Mouse (Mus musculus) embryonic facial prominence, embryonic 10.5 days (tissue): ENCODE results near the gene Car3. TPM values are rescaled to one million over a fixed set of nuclear protein-coding genes. Genes with fewer than 3 reads are reported as not detected.

ENCODE experiments used
- DNase-seq: peaks from one replicate; pipeline ENCODE4 v3.0.0-alpha.2; 2017; ENCODE audit warnings: low spot score
- H3K27ac ChIP-seq: fragments of 300-500 bp; sonication (generic); replicated peaks from 2 replicates; pipeline ENCODE4 v1.5.1; 2016; ENCODE audit warnings: mild to moderate bottlenecking
- H3K27me3 ChIP-seq: fragments of 300-500 bp; sonication (generic); replicated peaks from 2 replicates; pipeline ENCODE4 v1.6.1; 2016; ENCODE audit warnings: low read depth, mild to moderate bottlenecking; ENCODE audit not compliant: poor library complexity, severe bottlenecking
- H3K36me3 ChIP-seq: fragments of 300-500 bp; sonication (generic); replicated peaks from 2 replicates; pipeline ENCODE4 v1.6.1; 2016; ENCODE audit warnings: mild to moderate bottlenecking, moderate library complexity
- H3K4me1 ChIP-seq: fragments of 300-500 bp; sonication (generic); 2 replicates; pipeline ENCODE4 v1.6.1; 2016
- H3K4me3 ChIP-seq: fragments of 300-500 bp; sonication (generic); 2 replicates; pipeline ENCODE4 v1.5.1; 2016; ENCODE audit warnings: mild to moderate bottlenecking, moderate library complexity
- H3K9me3 ChIP-seq: fragments of 300-500 bp; sonication (generic); 2 replicates; pipeline ENCODE4 v1.6.1; 2016; ENCODE audit warnings: mild to moderate bottlenecking
- WGBS: fragments of 180-500 bp; shearing (Covaris S2); methylation state at CpG from one replicate; pipeline ENCODE4 v1.1.7; 2016; 5-methylcytosine and 5-hydroxymethylcytosine counted together
- polyA plus RNA-seq: library from polyadenylated mRNA; unstranded; fragments of >200 nt; fragmentation: Nextera tagmentation; extraction: Ambion mirVana; gene quantifications from 2 replicates; pipeline ENCODE4 v1.2.1, GENCODE M21; 2016

Gene Car3
- polyA plus RNA-seq, 1 experiment from 2014 or later: 1.7 TPM

GRCm38 (mm10) chr3:14879293-14879692, 16.0 kb downstream of the Car3 start:
- Histone ChIP-seq H3K9me3 (no peaks in the 10 kb centered on the region), H3K27me3 (no peaks in the 10 kb centered on the region), H3K4me1 (peaks cover 4% of the 10 kb centered on the region; the same call in 1 of the 2 replicates), H3K27ac (no peak overlapping the region), H3K36me3 (no peaks in the 10 kb centered on the region), H3K4me3 (no peak overlapping the region)
- WGBS: 83% methylated on average over 3 of the region's 3 CpGs
- DNase-seq: no peak

- no peaks in the 10 kb centered on the region for H3K36me3 ChIP-seq
- H3K27ac ChIP-seq: no peak overlapping the region
- H3K9me3 ChIP-seq: no peaks in the 10 kb centered on the region
- H3K27me3 ChIP-seq: no peaks in the 10 kb centered on the region
- no peak for DNase-seq
- H3K4me3 ChIP-seq: no peak overlapping the region
- peaks cover 4% of the 10 kb centered on the region; the same call in 1 of the 2 replicates for H3K4me1 ChIP-seq
- WGBS: 65% methylated on average over 2 of the region's 2 CpGs
Observed at GRCm38 (mm10) chr3:14880277-14880676, 17.0 kb downstream of the Car3 start.

- no peak for DNase-seq
- H3K4me3 ChIP-seq: no peak overlapping the region
- no peak overlapping the region for H3K27ac ChIP-seq
- H3K27me3 ChIP-seq: peaks cover 6% of the 10 kb centered on the region
- H3K9me3 ChIP-seq: no peaks in the 10 kb centered on the region
- H3K4me1 ChIP-seq: peaks cover 4% of the 10 kb centered on the region; the same call in 1 of the 2 replicates
- H3K36me3 ChIP-seq: no peaks in the 10 kb centered on the region
Observed at GRCm38 (mm10) chr3:14882005-14882404, 18.7 kb downstream of the Car3 start.

- H3K36me3 ChIP-seq: no peaks in the 10 kb centered on the region
- no peak overlapping the region for H3K27ac ChIP-seq
- H3K9me3 ChIP-seq: no peaks in the 10 kb centered on the region
- H3K27me3 ChIP-seq: peaks cover 14% of the 10 kb centered on the region
- WGBS: 75% methylated on average over 3 of the region's 3 CpGs
- H3K4me1 ChIP-seq: peaks cover 4% of the 10 kb centered on the region; the same call in 1 of the 2 replicates
- DNase-seq: no peak
- H3K4me3 ChIP-seq: no peak overlapping the region
Observed at GRCm38 (mm10) chr3:14882756-14883155, 19.4 kb downstream of the Car3 start.

- no peak for DNase-seq
- Histone ChIP-seq H3K4me1 (peaks cover 7% of the 10 kb centered on the region; the same call in 1 of the 2 replicates), H3K9me3 (no peaks in the 10 kb centered on the region), H3K27me3 (peaks cover 18% of the 10 kb centered on the region), H3K27ac (no peak overlapping the region), H3K36me3 (no peaks in the 10 kb centered on the region), H3K4me3 (no peak overlapping the region)
Observed at GRCm38 (mm10) chr3:14884826-14885225, 21.5 kb downstream of the Car3 start.

GRCm38 (mm10) chr3:14886102-14887098, 23.1 kb downstream of the Car3 start, which contains the start of gene Car2:
Car2 (plus strand) TSS chr3:14886273.
- peak; percentile 81 for DNase-seq
- Histone ChIP-seq H3K9me3 (no peaks in the 10 kb centered on the region), H3K36me3 (no peaks in the 10 kb centered on the region), H3K27ac (peak within 1 kb of the TSS; percentile 86), H3K27me3 (peaks cover 18% of the 10 kb centered on the region), H3K4me1 (peaks cover 7% of the 10 kb centered on the region; the same call in 1 of the 2 replicates), H3K4me3 (peak within 1 kb of the TSS; percentile 79)
- WGBS: under 1% methylated on average over 95 of the region's 95 CpGs

GRCm38 (mm10) chr3:14887134-14887666, 23.9 kb downstream of the Car3 start:
- Histone ChIP-seq H3K4me1 (peaks cover 11% of the 10 kb centered on the region; the same call in 1 of the 2 replicates), H3K27ac (0 out of 2 replicates have a peak overlapping the region, but pooled peaks have one; percentile 86), H3K4me3 (peak overlapping the region; percentile 79), H3K27me3 (peaks cover 18% of the 10 kb centered on the region), H3K9me3 (no peaks in the 10 kb centered on the region), H3K36me3 (no peaks in the 10 kb centered on the region)
- DNase-seq: no peak
- 34% methylated on average over 11 of the region's 11 CpGs for WGBS

- DNase-seq: no peak
- Histone ChIP-seq H3K27ac (no peak overlapping the region), H3K27me3 (peaks cover 18% of the 10 kb centered on the region), H3K4me3 (peak overlapping the region; percentile 79), H3K4me1 (peaks cover 11% of the 10 kb centered on the region; the same call in 1 of the 2 replicates), H3K9me3 (no peaks in the 10 kb centered on the region), H3K36me3 (no peaks in the 10 kb centered on the region)
- 62% methylated on average over 10 of the region's 10 CpGs for WGBS
Observed at GRCm38 (mm10) chr3:14887686-14888295, 24.5 kb downstream of the Car3 start.

- H3K27me3 ChIP-seq: peaks cover 18% of the 10 kb centered on the region
- H3K36me3 ChIP-seq: no peaks in the 10 kb centered on the region
- DNase-seq: no peak
- H3K4me3 ChIP-seq: 0 out of 2 replicates have a peak overlapping the region, but pooled peaks have one; percentile 11
- WGBS: 54% methylated on average over 2 of the region's 2 CpGs
- peaks cover 11% of the 10 kb centered on the region; the same call in 1 of the 2 replicates for H3K4me1 ChIP-seq
- H3K27ac ChIP-seq: no peak overlapping the region
- H3K9me3 ChIP-seq: no peaks in the 10 kb centered on the region
Observed at GRCm38 (mm10) chr3:14888549-14888948, 25.2 kb downstream of the Car3 start.

GRCm38 (mm10) chr3:14889085-14889484, 25.8 kb downstream of the Car3 start:
- H3K9me3 ChIP-seq: no peaks in the 10 kb centered on the region
- H3K4me3 ChIP-seq: peak overlapping the region; percentile 25; the same call in 1 of the 2 replicates
- no peaks in the 10 kb centered on the region for H3K36me3 ChIP-seq
- WGBS: 65% methylated on average over 2 of the region's 2 CpGs
- H3K27ac ChIP-seq: no peak overlapping the region
- DNase-seq: no peak
- H3K27me3 ChIP-seq: peaks cover 18% of the 10 kb centered on the region
- H3K4me1 ChIP-seq: peaks cover 11% of the 10 kb centered on the region; the same call in 1 of the 2 replicates

- WGBS: 29% methylated on average over 4 of the region's 4 CpGs
- Histone ChIP-seq H3K9me3 (no peaks in the 10 kb centered on the region), H3K36me3 (no peaks in the 10 kb centered on the region), H3K27ac (no peak overlapping the region), H3K4me1 (peaks cover 11% of the 10 kb centered on the region; the same call in 1 of the 2 replicates), H3K4me3 (peak overlapping the region; percentile 25; the same call in 1 of the 2 replicates), H3K27me3 (peaks cover 18% of the 10 kb centered on the region)
- no peak for DNase-seq
Observed at GRCm38 (mm10) chr3:14889716-14890409, 26.6 kb downstream of the Car3 start.

GRCm38 (mm10) chr3:14892991-14893390, 29.7 kb downstream of the Car3 start:
- Histone ChIP-seq H3K36me3 (no peaks in the 10 kb centered on the region), H3K4me3 (no peak overlapping the region), H3K9me3 (no peaks in the 10 kb centered on the region), H3K4me1 (peaks cover 11% of the 10 kb centered on the region; the same call in 1 of the 2 replicates), H3K27ac (no peak overlapping the region), H3K27me3 (peaks cover 2% of the 10 kb centered on the region)
- WGBS: 75% methylated on average over 3 of the region's 3 CpGs
- DNase-seq: no peak
